ENCODE assay signal across 8 mouse cellular contexts in genomic region chr11:3287921-3288320, GRCm38 (mm10). TPM values are rescaled to one million over a fixed set of nuclear protein-coding genes. Genes with fewer than 3 reads are reported as not detected.
DNase-seq lines count a peak whose midpoint lies in the region; ATAC-seq and TF ChIP-seq lines count a peak whose summit lies in the region.

No protein-coding gene starts in this region.

- H3K4me2 ChIP-seq in lung, embryonic 16.5 days (ENCODE audit: low read depth, low read length) = peak overlapping the region; percentile 93
- peak overlapping the region; percentile 98 for H3K4me2 ChIP-seq in hindbrain, embryonic 16.5 days (ENCODE audit: low read length)
- H3K4me2 ChIP-seq in limb, embryonic 15.5 days = peak overlapping the region; percentile 95

- DNase-seq in lung, adult 2 months = no peak
- no peak for DNase-seq in adrenal gland, postnatal 10 days
- DNase-seq in adrenal gland, postnatal 4 days (ENCODE audit: low spot score in 2 of 2) = no peak
- no peak for DNase-seq in left cerebral cortex, postnatal 4 days

- intact Hi-C loops in left cerebral cortex, postnatal 4 days (cut with DNase I) = no loop called here

- no peak for TF ChIP-seq CTCF in lung, adult 2 months (IDR thresholded peaks at IDR 0.05; ENCODE audit: insufficient read depth, low read length)

- H3K4me1 ChIP-seq in lung, embryonic 16.5 days (replicated peaks; ENCODE audit: control insufficient read depth, insufficient read depth, low read length) = peaks cover 17% of the 10 kb centered on the region
- H3K4me1 ChIP-seq in lung, adult 2 months (ENCODE audit: control insufficient read depth, insufficient read depth, low read length) = peaks cover 19% of the 10 kb centered on the region
- H3K4me1 ChIP-seq in hindbrain, embryonic 16.5 days (ENCODE audit: control insufficient read depth, insufficient read depth, low read depth, low read length) = peaks cover 28% of the 10 kb centered on the region
- H3K4me1 ChIP-seq in limb, embryonic 15.5 days = peaks cover 27% of the 10 kb centered on the region

- no peak for TF ChIP-seq POLR2A in lung, adult 2 months (IDR thresholded peaks at IDR 0.05; ENCODE audit: borderline replicate concordance, extremely low read depth, low read depth, low read length)

- H3K27me3 ChIP-seq in lung, embryonic 16.5 days (ENCODE audit: control insufficient read depth, insufficient read depth, low read depth, low read length) = no peaks in the 10 kb centered on the region
- no peaks in the 10 kb centered on the region for H3K27me3 ChIP-seq in hindbrain, embryonic 16.5 days (replicated peaks; ENCODE audit: control insufficient read depth, insufficient read depth, low read length)
- H3K27me3 ChIP-seq in limb, embryonic 15.5 days = no peaks in the 10 kb centered on the region

- no peak for ATAC-seq in lung, embryonic 16.5 days (ENCODE audit: low read depth)
- ATAC-seq in hindbrain, embryonic 16.5 days = no peak
- no peak for ATAC-seq in limb, embryonic 15.5 days (ENCODE audit: insufficient number of reproducible peaks, low FRiP score, low TSS enrichment, low read depth)
- ATAC-seq in erythroblast, adult 5-6 weeks (replicated peaks; ENCODE audit: low FRiP score, poor library complexity, severe bottlenecking) = no peak

- H3K9ac ChIP-seq in lung, embryonic 16.5 days (ENCODE audit: low read length) = peak overlapping the region; percentile 99
- 0 out of 2 replicates have a peak overlapping the region, but pooled peaks have one; percentile 23 for H3K9ac ChIP-seq in hindbrain, embryonic 16.5 days (ENCODE audit: low read depth, low read length)
- no peak overlapping the region for H3K9ac ChIP-seq in limb, embryonic 15.5 days

- no peak overlapping the region for H3K27ac ChIP-seq in lung, embryonic 16.5 days (ENCODE audit: low read length)
- H3K27ac ChIP-seq in hindbrain, embryonic 16.5 days (ENCODE audit: low read depth, low read length) = no peak overlapping the region; the same call in 1 of the 2 replicates
- H3K27ac ChIP-seq in limb, embryonic 15.5 days = no peak overlapping the region

- no peak overlapping the region; the same call in 1 of the 2 replicates for H3K4me3 ChIP-seq in lung, embryonic 16.5 days (ENCODE audit: low read length)
- H3K4me3 ChIP-seq in lung, adult 2 months (replicated peaks; ENCODE audit: extremely low read depth, low read depth, low read length) = no peak overlapping the region
- H3K4me3 ChIP-seq in hindbrain, embryonic 16.5 days (ENCODE audit: low read length) = no peak overlapping the region
- peak overlapping the region; percentile 75 for H3K4me3 ChIP-seq in limb, embryonic 15.5 days

- WGBS in lung, embryonic 16.5 days = 45% methylated on average over 5 of the region's 5 CpGs
- 78% methylated on average over 5 of the region's 5 CpGs for WGBS in lung, adult 2 months
- 66% methylated on average over 5 of the region's 5 CpGs for WGBS in hindbrain, embryonic 16.5 days
- WGBS in limb, embryonic 15.5 days = 69% methylated on average over 5 of the region's 5 CpGs

- H3K9me3 ChIP-seq in lung, embryonic 16.5 days (ENCODE audit: control insufficient read depth, low read length) = no peaks in the 10 kb centered on the region
- H3K9me3 ChIP-seq in hindbrain, embryonic 16.5 days (ENCODE audit: control insufficient read depth, low read length) = no peaks in the 10 kb centered on the region
- H3K9me3 ChIP-seq in limb, embryonic 15.5 days = no peaks in the 10 kb centered on the region

- no peaks in the 10 kb centered on the region for H3K36me3 ChIP-seq in lung, embryonic 16.5 days (ENCODE audit: control insufficient read depth, insufficient read depth, low read length)
- H3K36me3 ChIP-seq in hindbrain, embryonic 16.5 days (ENCODE audit: control insufficient read depth, insufficient read depth, low read length) = no peaks in the 10 kb centered on the region
- H3K36me3 ChIP-seq in limb, embryonic 15.5 days = no peaks in the 10 kb centered on the region

RNA-seq across cellular contexts. Expression of gene Patz1, which starts 0.8 kb away (rescaled TPM):
- 41.2 and 41.4 TPM in 2 replicates for polyA plus RNA-seq in lung, embryonic 16.5 days (2015; fragmentation: Nextera tagmentation; extraction: Ambion mirVana)
- polyA plus RNA-seq in lung, adult 2 months (2012; rRNA removed) = 40.3 and 50.9 TPM in 2 replicates
- 35.2 and 40.7 TPM in 2 replicates for polyA plus RNA-seq in hindbrain, embryonic 16.5 days (2015; fragmentation: Nextera tagmentation; extraction: Ambion mirVana)
- 28.4 and 32.3 TPM in 2 replicates for polyA plus RNA-seq in limb, embryonic 15.5 days (2015; fragmentation: Nextera tagmentation; extraction: Ambion mirVana)
- total RNA-seq in adrenal gland, postnatal 10 days (2021) = 10 to 100 TPM; 31.2 to 38.5 TPM
- 18.0 and 18.6 TPM in 2 replicates for total RNA-seq in erythroblast, adult 5-6 weeks (2015; ENCODE audit: low replicate concordance)
- 13.5 and 22.2 TPM in 2 replicates for total RNA-seq in erythroblast, adult 5-6 weeks (2017; ENCODE audit: low replicate concordance)
- total RNA-seq in adrenal gland, postnatal 4 days (2021) = 10 to 100 TPM; 67.7 to 72.5 TPM
- total RNA-seq in left cerebral cortex, postnatal 4 days (2021) = 10 to 100 TPM; 62.5 to 62.9 TPM

RNA-seq across cellular contexts. Expression of gene Drg1, which starts 21.7 kb away (rescaled TPM):
- polyA plus RNA-seq in lung, embryonic 16.5 days (2015; fragmentation: Nextera tagmentation; extraction: Ambion mirVana) = 232 TPM in 2 replicates
- polyA plus RNA-seq in lung, adult 2 months (2012; rRNA removed) = 20.1 and 21.5 TPM in 2 replicates
- 207 and 210 TPM in 2 replicates for polyA plus RNA-seq in hindbrain, embryonic 16.5 days (2015; fragmentation: Nextera tagmentation; extraction: Ambion mirVana)
- polyA plus RNA-seq in limb, embryonic 15.5 days (2015; fragmentation: Nextera tagmentation; extraction: Ambion mirVana) = 191 and 199 TPM in 2 replicates
- 10 to 100 TPM; 84.3 to 91.6 TPM for total RNA-seq in adrenal gland, postnatal 10 days (2021)
- total RNA-seq in erythroblast, adult 5-6 weeks (2015; ENCODE audit: low replicate concordance) = 54.8 and 79.9 TPM in 2 replicates
- 66.1 and 97.9 TPM in 2 replicates for total RNA-seq in erythroblast, adult 5-6 weeks (2017; ENCODE audit: low replicate concordance)
- total RNA-seq in adrenal gland, postnatal 4 days (2021) = 100 to 1,000 TPM; 116 to 117 TPM
- 10 to 100 TPM; 86.1 to 96.8 TPM for total RNA-seq in left cerebral cortex, postnatal 4 days (2021)

RNA-seq across cellular contexts. Expression of gene Pik3ip1, which starts 42.3 kb away (rescaled TPM):
- 11.8 and 12.0 TPM in 2 replicates for polyA plus RNA-seq in lung, embryonic 16.5 days (2015; fragmentation: Nextera tagmentation; extraction: Ambion mirVana)
- polyA plus RNA-seq in lung, adult 2 months (2012; rRNA removed) = 23.2 and 38.3 TPM in 2 replicates
- polyA plus RNA-seq in hindbrain, embryonic 16.5 days (2015; fragmentation: Nextera tagmentation; extraction: Ambion mirVana) = 30.8 and 36.1 TPM in 2 replicates
- 15.6 and 17.9 TPM in 2 replicates for polyA plus RNA-seq in limb, embryonic 15.5 days (2015; fragmentation: Nextera tagmentation; extraction: Ambion mirVana)
- total RNA-seq in adrenal gland, postnatal 10 days (2021) = 10 to 100 TPM; 13.3 to 17.8 TPM
- 0.77 and 2.9 TPM in 2 replicates for total RNA-seq in erythroblast, adult 5-6 weeks (2015; ENCODE audit: low replicate concordance)
- total RNA-seq in erythroblast, adult 5-6 weeks (2017; ENCODE audit: low replicate concordance) = 3.5 and 3.8 TPM in 2 replicates
- total RNA-seq in adrenal gland, postnatal 4 days (2021) = 10 to 100 TPM; 31.9 to 32.2 TPM
- total RNA-seq in left cerebral cortex, postnatal 4 days (2021) = 10 to 100 TPM; 22.9 to 23.4 TPM
